Mouse (Mus musculus): ENCODE measurements around the gene 5830473C10Rik.

GRCm38 (mm10) chr5:90608906-90609305 is 48.0 kb downstream of the 5830473C10Rik start:
- TF ChIP-seq CTCF (IDR thresholded peaks at IDR 0.05; ENCODE audit: extremely low read depth, insufficient read length, insufficient replicate concordance, low read depth, low read length) (no peak), POLR2A (IDR thresholded peaks at IDR 0.05; ENCODE audit: low read depth, low read length) (no peak)
